Mouse (Mus musculus) midbrain, embryonic 12.5 days (tissue): ENCODE measurements around the gene Nfix. TPM values are rescaled to one million over a fixed set of nuclear protein-coding genes. Genes with fewer than 3 reads are reported as not detected.

Experiments used
- ATAC-seq: fragments of 200-750 bp; cut with Nextera tagmentation; 2 replicates; pipeline ENCODE4 v1.8.0; 2017; ENCODE audit warnings: low read depth, moderate TSS enrichment, moderate library complexity; ENCODE audit not compliant: low FRiP score
- H3K27ac ChIP-seq: fragments of 300-500 bp; sonication (generic); replicated peaks from 2 replicates; pipeline ENCODE4 v1.5.1; 2016; ENCODE audit warnings: mild to moderate bottlenecking
- H3K27me3 ChIP-seq: fragments of 300-500 bp; sonication (generic); 2 replicates; pipeline ENCODE4 v1.6.1; 2016; ENCODE audit warnings: mild to moderate bottlenecking
- H3K36me3 ChIP-seq: fragments of 300-500 bp; sonication (generic); 2 replicates; pipeline ENCODE4 v1.6.1; 2016
- H3K4me1 ChIP-seq: fragments of 300-500 bp; sonication (generic); 2 replicates; pipeline ENCODE4 v1.6.1; 2016
- H3K4me2 ChIP-seq: fragments of 300-500 bp; sonication (generic); replicated peaks from 2 replicates; pipeline ENCODE4 v1.6.1; 2016; ENCODE audit warnings: mild to moderate bottlenecking, moderate library complexity
- H3K4me3 ChIP-seq: fragments of 300-500 bp; sonication (generic); 2 replicates; pipeline ENCODE4 v1.5.1; 2016; ENCODE audit warnings: mild to moderate bottlenecking
- H3K9ac ChIP-seq: fragments of 300-500 bp; sonication (generic); replicated peaks from 2 replicates; pipeline ENCODE4 v1.6.1; 2016; ENCODE audit warnings: mild to moderate bottlenecking, moderate library complexity
- H3K9me3 ChIP-seq: fragments of 300-500 bp; sonication (generic); 2 replicates; pipeline ENCODE4 v1.6.1; 2016; ENCODE audit warnings: mild to moderate bottlenecking
- WGBS: fragments of 180-500 bp; shearing (Covaris S2); methylation state at CpG from one replicate; pipeline ENCODE4 v1.1.7; 2016; 5-methylcytosine and 5-hydroxymethylcytosine counted together
- polyA plus RNA-seq: library from polyadenylated mRNA; unstranded; fragments of >200 nt; fragmentation: Nextera tagmentation; extraction: Ambion mirVana; gene quantifications from 2 replicates; pipeline ENCODE4 v1.2.1, GENCODE M21; 2016

The Nfix gene
- polyA plus RNA-seq, 1 experiment from 2014 or later, result 6.6 TPM

GRCm38 (mm10) chr8:84774473-84774911 is 25.7 kb downstream of the Nfix start:
- H3K36me3 ChIP-seq, result no peaks in the 10 kb centered on the region
- peaks cover 100% of the 10 kb centered on the region for H3K27me3 ChIP-seq
- H3K4me1 ChIP-seq, result peaks cover 59% of the 10 kb centered on the region
- WGBS, result 4% methylated on average over 10 of the region's 10 CpGs
- no peak overlapping the region for H3K9ac ChIP-seq
- peak overlapping the region; percentile 40 for H3K4me2 ChIP-seq
- no peaks in the 10 kb centered on the region for H3K9me3 ChIP-seq
- no peak overlapping the region for H3K27ac ChIP-seq
- H3K4me3 ChIP-seq, result peak overlapping the region; percentile 19
- ATAC-seq, result no peak

- H3K4me3 ChIP-seq, result peak overlapping the region; percentile 22
- H3K4me2 ChIP-seq, result peak overlapping the region; percentile 40
- peak; percentile 64 for ATAC-seq
- 0% methylated on average over 12 of the region's 19 CpGs for WGBS
- H3K4me1 ChIP-seq, result peaks cover 57% of the 10 kb centered on the region
- H3K9ac ChIP-seq, result no peak overlapping the region
- H3K36me3 ChIP-seq, result no peaks in the 10 kb centered on the region
- peaks cover 100% of the 10 kb centered on the region for H3K27me3 ChIP-seq
- H3K9me3 ChIP-seq, result no peaks in the 10 kb centered on the region
- no peak overlapping the region for H3K27ac ChIP-seq
These were observed 26.3 kb downstream of the Nfix start for GRCm38 (mm10) chr8:84773833-84774232.

- Histone ChIP-seq H3K4me3 (peak overlapping the region; percentile 22), H3K9me3 (no peaks in the 10 kb centered on the region), H3K9ac (no peak overlapping the region), H3K36me3 (no peaks in the 10 kb centered on the region), H3K27me3 (peaks cover 100% of the 10 kb centered on the region), H3K4me1 (peaks cover 57% of the 10 kb centered on the region), H3K27ac (no peak overlapping the region), H3K4me2 (peak overlapping the region; percentile 40)
- no peak for ATAC-seq
- WGBS, result 1% methylated on average over 9 of the region's 9 CpGs
These were observed 26.8 kb downstream of the Nfix start for GRCm38 (mm10) chr8:84773304-84773703.

GRCm38 (mm10) chr8:84772628-84773027 is 27.5 kb downstream of the Nfix start:
- Histone ChIP-seq H3K4me2 (no peak overlapping the region), H3K9ac (no peak overlapping the region), H3K4me1 (peaks cover 57% of the 10 kb centered on the region)

GRCm38 (mm10) chr8:84771941-84772378 is 28.2 kb downstream of the Nfix start:
- Histone ChIP-seq H3K36me3 (no peaks in the 10 kb centered on the region), H3K4me2 (peak overlapping the region; percentile 19; the same call in 1 of the 2 replicates), H3K27me3 (peaks cover 100% of the 10 kb centered on the region), H3K27ac (no peak overlapping the region), H3K4me1 (peaks cover 57% of the 10 kb centered on the region), H3K4me3 (0 out of 2 replicates have a peak overlapping the region, but pooled peaks have one; percentile 12), H3K9me3 (no peaks in the 10 kb centered on the region), H3K9ac (no peak overlapping the region)
- WGBS, result 2% methylated on average over 34 of the region's 34 CpGs
- ATAC-seq, result no peak

More at GRCm38 (mm10) chr8:84772628-84773027, 27.5 kb downstream of the Nfix start:
- WGBS, result 0% methylated on average over 3 of the region's 3 CpGs
- H3K36me3 ChIP-seq, result no peaks in the 10 kb centered on the region
- no peak overlapping the region for H3K4me3 ChIP-seq
- no peaks in the 10 kb centered on the region for H3K9me3 ChIP-seq
- ATAC-seq, result no peak
- no peak overlapping the region for H3K27ac ChIP-seq
- peaks cover 100% of the 10 kb centered on the region for H3K27me3 ChIP-seq

- H3K27me3 ChIP-seq, result peaks cover 100% of the 10 kb centered on the region
- ATAC-seq, result no peak
- H3K4me3 ChIP-seq, result no peak overlapping the region
- H3K9ac ChIP-seq, result no peak overlapping the region
- no peaks in the 10 kb centered on the region for H3K9me3 ChIP-seq
- 16% methylated on average over 5 of the region's 5 CpGs for WGBS
- H3K27ac ChIP-seq, result no peak overlapping the region
- no peaks in the 10 kb centered on the region for H3K36me3 ChIP-seq
- H3K4me1 ChIP-seq, result peaks cover 65% of the 10 kb centered on the region
- H3K4me2 ChIP-seq, result no peak overlapping the region
These were observed 29.0 kb downstream of the Nfix start for GRCm38 (mm10) chr8:84771000-84771687.

GRCm38 (mm10) chr8:84770100-84770953 is 29.8 kb downstream of the Nfix start:
- H3K4me1 ChIP-seq, result peaks cover 66% of the 10 kb centered on the region
- WGBS, result 38% methylated on average over 12 of the region's 12 CpGs
- no peaks in the 10 kb centered on the region for H3K9me3 ChIP-seq
- peaks cover 100% of the 10 kb centered on the region for H3K27me3 ChIP-seq
- no peak overlapping the region for H3K4me2 ChIP-seq
- no peak overlapping the region for H3K4me3 ChIP-seq
- ATAC-seq, result no peak
- H3K36me3 ChIP-seq, result no peaks in the 10 kb centered on the region
- H3K27ac ChIP-seq, result no peak overlapping the region
- no peak overlapping the region for H3K9ac ChIP-seq

GRCm38 (mm10) chr8:84769324-84769723 is 30.8 kb downstream of the Nfix start:
- Histone ChIP-seq H3K9me3 (no peaks in the 10 kb centered on the region), H3K4me1 (peaks cover 66% of the 10 kb centered on the region), H3K4me2 (no peak overlapping the region), H3K9ac (no peak overlapping the region), H3K36me3 (no peaks in the 10 kb centered on the region), H3K27me3 (peaks cover 100% of the 10 kb centered on the region), H3K27ac (no peak overlapping the region), H3K4me3 (no peak overlapping the region)
- WGBS, result 80% methylated on average over 8 of the region's 8 CpGs
- ATAC-seq, result no peak

- no peak overlapping the region for H3K27ac ChIP-seq
- H3K4me3 ChIP-seq, result no peak overlapping the region
- no peak for ATAC-seq
- no peaks in the 10 kb centered on the region for H3K9me3 ChIP-seq
- H3K4me2 ChIP-seq, result no peak overlapping the region
- peaks cover 100% of the 10 kb centered on the region for H3K27me3 ChIP-seq
- H3K36me3 ChIP-seq, result no peaks in the 10 kb centered on the region
- peaks cover 58% of the 10 kb centered on the region for H3K4me1 ChIP-seq
- H3K9ac ChIP-seq, result no peak overlapping the region
- WGBS, result 86% methylated on average over 14 of the region's 14 CpGs
These were observed 31.6 kb downstream of the Nfix start for GRCm38 (mm10) chr8:84768343-84769095.

- no peaks in the 10 kb centered on the region for H3K9me3 ChIP-seq
- no peak overlapping the region for H3K4me2 ChIP-seq
- peaks cover 48% of the 10 kb centered on the region for H3K4me1 ChIP-seq
- H3K36me3 ChIP-seq, result no peaks in the 10 kb centered on the region
- WGBS, result 80% methylated on average over 10 of the region's 10 CpGs
- no peak overlapping the region for H3K27ac ChIP-seq
- H3K4me3 ChIP-seq, result no peak overlapping the region
- H3K9ac ChIP-seq, result no peak overlapping the region
- H3K27me3 ChIP-seq, result peaks cover 100% of the 10 kb centered on the region
- no peak for ATAC-seq
These were observed 32.9 kb downstream of the Nfix start for GRCm38 (mm10) chr8:84767221-84767620.

GRCm38 (mm10) chr8:84766422-84766821 is 33.7 kb downstream of the Nfix start:
- H3K36me3 ChIP-seq, result no peaks in the 10 kb centered on the region
- no peak overlapping the region for H3K4me3 ChIP-seq
- ATAC-seq, result no peak
- H3K9me3 ChIP-seq, result no peaks in the 10 kb centered on the region
- H3K4me2 ChIP-seq, result no peak overlapping the region
- no peak overlapping the region for H3K9ac ChIP-seq
- peaks cover 41% of the 10 kb centered on the region for H3K4me1 ChIP-seq
- H3K27ac ChIP-seq, result no peak overlapping the region
- peaks cover 100% of the 10 kb centered on the region for H3K27me3 ChIP-seq
- WGBS, result 53% methylated on average over 9 of the region's 9 CpGs
